Mouse (Mus musculus) kidney, adult 2 months (tissue): ENCODE measurements around the gene Zbtb9. TPM values are rescaled to one million over a fixed set of nuclear protein-coding genes. Genes with fewer than 3 reads are reported as not detected.

Experiments used
- DNase-seq: peaks from one replicate; pipeline ENCODE4 v3.0.0; 2021
- H3K27ac ChIP-seq: fragments of 200-500 bp; 2 replicates; pipeline ENCODE4 v1.5.1; 2012; ENCODE audit warnings: low read depth, low read length, control low read depth, inconsistent platforms; ENCODE audit not compliant: insufficient read depth
- H3K27me3 ChIP-seq: fragments of 200-500 bp; replicated peaks from 2 replicates; pipeline ENCODE4 v1.6.1; 2012; ENCODE audit warnings: mild to moderate bottlenecking, moderate library complexity, low read length, inconsistent platforms; ENCODE audit not compliant: control insufficient read depth, insufficient read depth
- H3K36me3 ChIP-seq: fragments of 200-500 bp; 2 replicates; pipeline ENCODE4 v1.6.1; 2012; ENCODE audit warnings: mild to moderate bottlenecking, moderate library complexity, low read length, inconsistent platforms; ENCODE audit not compliant: control insufficient read depth, insufficient read depth
- H3K4me1 ChIP-seq: fragments of 200-500 bp; 2 replicates; pipeline ENCODE4 v1.6.1; 2011; ENCODE audit warnings: low read length; ENCODE audit not compliant: control insufficient read depth, insufficient read depth
- H3K4me3 ChIP-seq: fragments of 200-500 bp; 2 replicates; pipeline ENCODE4 v1.5.1; 2011; ENCODE audit warnings: mild to moderate bottlenecking, low read depth, low read length, control low read depth; ENCODE audit not compliant: insufficient read depth
- CTCF ChIP-seq: fragments of 200-500 bp; conservative IDR thresholded peaks from 2 replicates; pipeline ENCODE4 v1.5.1; 2011; ENCODE audit warnings: low read depth, mild to moderate bottlenecking, control low read depth, low read length, moderate library complexity, mixed read lengths; ENCODE audit not compliant: insufficient read depth, insufficient read length
- POLR2A ChIP-seq: fragments of 200-500 bp; IDR thresholded peaks from one replicate; pipeline ENCODE4 v1.6.1; 2011; ENCODE audit warnings: low read depth, low read length, control low read depth
- WGBS: fragments of 180-500 bp; shearing (Covaris S2); methylation state at CpG from one replicate; pipeline ENCODE4 v1.1.7; 2018; 5-methylcytosine and 5-hydroxymethylcytosine counted together
- polyA plus RNA-seq: library from polyadenylated mRNA; depleted of rRNA; stranded (reverse); fragments of >200 nt; gene quantifications from 2 replicates; pipeline ENCODE4 v1.2.3, GENCODE M21; 2012

Zbtb9 gene
- polyA plus RNA-seq, 1 experiment: 6.5 TPM

GRCm38 (mm10) chr17:27017564-27018499, 44.9 kb downstream of the Zbtb9 start:
- peak overlapping the region; percentile 58 for H3K4me3 ChIP-seq
- no peaks in the 10 kb centered on the region; the same call in 1 of the 2 replicates for H3K36me3 ChIP-seq
- no peaks in the 10 kb centered on the region for H3K27me3 ChIP-seq
- DNase-seq: peak; percentile 93
- no peaks in the 10 kb centered on the region for H3K4me1 ChIP-seq
- peak overlapping the region; percentile 65 for H3K27ac ChIP-seq
- TF ChIP-seq POLR2A (no peak), CTCF (no peak)
- WGBS: 8% methylated on average over 34 of the region's 34 CpGs

GRCm38 (mm10) chr17:27018555-27019196, 45.7 kb downstream of the Zbtb9 start:
- DNase-seq: no peak
- WGBS: 35% methylated on average over 12 of the region's 12 CpGs
- no peaks in the 10 kb centered on the region for H3K27me3 ChIP-seq

GRCm38 (mm10) chr17:27021076-27021475, 48.1 kb downstream of the Zbtb9 start:
- WGBS: 87% methylated on average over 14 of the region's 14 CpGs
- Histone ChIP-seq H3K27me3 (no peaks in the 10 kb centered on the region), H3K27ac (no peak overlapping the region), H3K36me3 (no peaks in the 10 kb centered on the region; the same call in 1 of the 2 replicates), H3K4me3 (no peak overlapping the region), H3K4me1 (no peaks in the 10 kb centered on the region)
- TF ChIP-seq CTCF: no peak
- no peak for TF ChIP-seq POLR2A
- DNase-seq: no peak

More at GRCm38 (mm10) chr17:27018555-27019196, 45.7 kb downstream of the Zbtb9 start:
- TF ChIP-seq CTCF (no peak), POLR2A (no peak)
- Histone ChIP-seq H3K4me3 (peak overlapping the region; percentile 58), H3K27ac (no peak overlapping the region), H3K4me1 (no peaks in the 10 kb centered on the region), H3K36me3 (no peaks in the 10 kb centered on the region; the same call in 1 of the 2 replicates)

GRCm38 (mm10) chr17:27021736-27022135, 48.8 kb downstream of the Zbtb9 start:
- no peaks in the 10 kb centered on the region for H3K4me1 ChIP-seq
- no peak overlapping the region for H3K27ac ChIP-seq
- DNase-seq: no peak
- H3K4me3 ChIP-seq: no peak overlapping the region
- TF ChIP-seq POLR2A (no peak), CTCF (no peak)
- H3K27me3 ChIP-seq: no peaks in the 10 kb centered on the region
- 96% methylated on average over 9 of the region's 9 CpGs for WGBS
- H3K36me3 ChIP-seq: no peaks in the 10 kb centered on the region; the same call in 1 of the 2 replicates

GRCm38 (mm10) chr17:27023342-27023741, 50.4 kb downstream of the Zbtb9 start:
- Histone ChIP-seq H3K4me3 (no peak overlapping the region), H3K4me1 (no peaks in the 10 kb centered on the region), H3K36me3 (no peaks in the 10 kb centered on the region; the same call in 1 of the 2 replicates), H3K27me3 (no peaks in the 10 kb centered on the region), H3K27ac (no peak overlapping the region)
- WGBS: 87% methylated on average over 4 of the region's 4 CpGs
- TF ChIP-seq POLR2A (no peak), CTCF (no peak)
- DNase-seq: no peak

- no peak for DNase-seq
- Histone ChIP-seq H3K4me3 (no peak overlapping the region), H3K4me1 (no peaks in the 10 kb centered on the region; the same call in 1 of the 2 replicates), H3K36me3 (no peaks in the 10 kb centered on the region; the same call in 1 of the 2 replicates), H3K27me3 (no peaks in the 10 kb centered on the region), H3K27ac (no peak overlapping the region)
- no peak for TF ChIP-seq POLR2A
- no peak for TF ChIP-seq CTCF
- 89% methylated on average over 17 of the region's 17 CpGs for WGBS
Observed at GRCm38 (mm10) chr17:27025326-27025902, 52.4 kb downstream of the Zbtb9 start.
